Mouse (Mus musculus) heart, embryonic 15.5 days (tissue): ENCODE measurements around the gene Endog. TPM values are rescaled to one million over a fixed set of nuclear protein-coding genes. Genes with fewer than 3 reads are reported as not detected.

ENCODE experiments used
- ATAC-seq: fragments of 200-750 bp; cut with Nextera tagmentation; replicated peaks from 2 replicates; pipeline ENCODE4 v1.8.0; 2017; ENCODE audit warnings: low read depth, moderate TSS enrichment; ENCODE audit not compliant: insufficient number of reproducible peaks, insufficient read depth, low FRiP score
- H3K27ac ChIP-seq: fragments of 300-500 bp; sonication (generic); 2 replicates; pipeline ENCODE4 v1.5.1; 2015; ENCODE audit warnings: mild to moderate bottlenecking, inconsistent platforms
- H3K27me3 ChIP-seq: fragments of 300-500 bp; sonication (generic); 2 replicates; pipeline ENCODE4 v1.6.1; 2015; ENCODE audit warnings: inconsistent platforms
- H3K36me3 ChIP-seq: fragments of 300-500 bp; sonication (generic); 2 replicates; pipeline ENCODE4 v1.6.1; 2015; ENCODE audit warnings: mild to moderate bottlenecking, inconsistent platforms
- H3K4me1 ChIP-seq: fragments of 300-500 bp; sonication (generic); replicated peaks from 2 replicates; pipeline ENCODE4 v1.6.1; 2015; ENCODE audit warnings: inconsistent platforms
- H3K4me2 ChIP-seq: fragments of 300-500 bp; sonication (generic); 2 replicates; pipeline ENCODE4 v1.6.1; 2015; ENCODE audit warnings: inconsistent platforms, mild to moderate bottlenecking, moderate library complexity
- H3K4me3 ChIP-seq: fragments of 300-500 bp; sonication (generic); 2 replicates; pipeline ENCODE4 v1.5.1; 2015; ENCODE audit warnings: mild to moderate bottlenecking, inconsistent platforms
- H3K9ac ChIP-seq: fragments of 300-500 bp; sonication (generic); 2 replicates; pipeline ENCODE4 v1.6.1; 2015; ENCODE audit warnings: mild to moderate bottlenecking, inconsistent platforms
- H3K9me3 ChIP-seq: fragments of 300-500 bp; sonication (generic); replicated peaks from 2 replicates; pipeline ENCODE4 v1.6.1; 2016; ENCODE audit warnings: inconsistent platforms
- WGBS: fragments of 180-500 bp; shearing (Covaris S2); methylation state at CpG from one replicate; pipeline ENCODE4 v1.1.7; 2015; ENCODE audit warnings: mixed read lengths; 5-methylcytosine and 5-hydroxymethylcytosine counted together
- polyA plus RNA-seq: library from polyadenylated mRNA; unstranded; fragments of >200 nt; fragmentation: Nextera tagmentation; extraction: Ambion mirVana; gene quantifications from 2 replicates; pipeline ENCODE4 v1.2.1, GENCODE M21; 2015

Endog gene
- polyA plus RNA-seq, 1 experiment from 2014 or later, result 35.1 TPM

DNA sequence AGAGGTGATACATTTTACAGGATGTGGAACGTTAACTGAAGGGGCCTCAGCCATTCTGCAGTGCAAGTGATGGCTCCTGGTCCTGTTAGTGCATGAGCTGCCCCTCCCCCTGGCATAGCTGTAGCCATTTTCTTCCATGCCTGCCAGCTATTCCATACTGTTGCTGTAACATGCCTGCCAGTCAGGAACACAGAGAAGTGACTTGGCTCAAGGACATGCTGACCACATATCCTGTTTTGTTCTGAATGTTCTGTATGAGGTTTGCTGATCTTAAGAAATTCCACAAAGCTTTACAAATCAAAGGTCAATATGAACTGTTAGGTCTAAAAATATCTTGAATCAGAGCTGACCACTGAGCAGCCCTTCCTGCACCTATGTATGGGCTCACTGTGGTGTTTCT lies 41.7 kb downstream of the Endog start:
- Histone ChIP-seq H3K9me3 (no peaks in the 10 kb centered on the region), H3K27me3 (no peaks in the 10 kb centered on the region), H3K9ac (no peak overlapping the region), H3K4me3 (no peak overlapping the region), H3K4me1 (no peaks in the 10 kb centered on the region), H3K36me3 (no peaks in the 10 kb centered on the region), H3K27ac (no peak overlapping the region), H3K4me2 (no peak overlapping the region)
- 74% methylated on average over 1 of the region's 1 CpGs for WGBS
- no peak for ATAC-seq

DNA sequence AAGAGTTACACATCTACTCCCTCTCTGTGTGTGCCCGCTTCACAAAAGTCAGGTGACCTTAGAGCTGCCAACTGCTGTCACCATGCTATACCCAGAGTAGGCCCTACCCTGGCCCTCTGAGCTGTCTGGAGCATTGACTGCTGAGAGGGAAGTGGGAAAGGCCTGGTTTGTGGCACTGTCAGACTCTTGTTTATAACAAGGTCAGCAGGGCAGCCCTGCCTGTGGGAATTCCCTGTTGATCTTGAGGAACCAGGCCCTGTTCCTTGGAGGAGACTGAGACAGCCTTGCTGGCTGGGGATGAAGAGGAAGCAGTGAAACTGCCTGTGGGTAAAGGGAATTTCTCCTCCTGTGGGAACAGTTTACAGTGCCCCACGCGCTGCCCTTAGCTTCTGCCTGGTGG lies 43.5 kb downstream of the Endog start:
- Histone ChIP-seq H3K9me3 (no peaks in the 10 kb centered on the region), H3K9ac (no peak overlapping the region), H3K4me1 (no peaks in the 10 kb centered on the region), H3K4me3 (no peak overlapping the region), H3K36me3 (no peaks in the 10 kb centered on the region), H3K27ac (no peak overlapping the region), H3K4me2 (no peak overlapping the region), H3K27me3 (no peaks in the 10 kb centered on the region)
- no peak for ATAC-seq
- 89% methylated on average over 3 of the region's 3 CpGs for WGBS

GRCm38 (mm10) chr2:30215493-30215892 lies 44.2 kb downstream of the Endog start:
- no peak overlapping the region for H3K27ac ChIP-seq

GRCm38 (mm10) chr2:30216293-30216692 lies 45.0 kb downstream of the Endog start:
- Histone ChIP-seq H3K9ac (no peak overlapping the region), H3K9me3 (no peaks in the 10 kb centered on the region), H3K27ac (no peak overlapping the region), H3K4me3 (no peak overlapping the region), H3K36me3 (no peaks in the 10 kb centered on the region), H3K4me1 (no peaks in the 10 kb centered on the region), H3K27me3 (no peaks in the 10 kb centered on the region), H3K4me2 (no peak overlapping the region)
- 93% methylated on average over 5 of the region's 5 CpGs for WGBS
- ATAC-seq, result no peak

More at GRCm38 (mm10) chr2:30215493-30215892, 44.2 kb downstream of the Endog start:
- WGBS, result 68% methylated on average over 6 of the region's 6 CpGs
- no peak overlapping the region for H3K9ac ChIP-seq
- no peaks in the 10 kb centered on the region for H3K36me3 ChIP-seq
- H3K4me1 ChIP-seq, result no peaks in the 10 kb centered on the region
- H3K9me3 ChIP-seq, result no peaks in the 10 kb centered on the region
- H3K4me3 ChIP-seq, result no peak overlapping the region
- H3K4me2 ChIP-seq, result no peak overlapping the region
- H3K27me3 ChIP-seq, result no peaks in the 10 kb centered on the region
- ATAC-seq, result no peak

Other genes with a start within 250 kb of the Endog start
- 34.2 and 41.2 TPM in 2 replicates for gene Gle1, start 236.1 kb upstream of the Endog start, polyA plus RNA-seq
- gene Sptan1, start 205.9 kb upstream of the Endog start, polyA plus RNA-seq, result 81.7 and 104 TPM in 2 replicates
- gene Wdr34, start 122.6 kb upstream of the Endog start, polyA plus RNA-seq, result 18.7 and 25.0 TPM in 2 replicates
- 194 and 206 TPM in 2 replicates for gene Set, start 114.1 kb upstream of the Endog start, polyA plus RNA-seq
- 11.0 and 11.1 TPM in 2 replicates for gene Pkn3, start 93.8 kb upstream of the Endog start, polyA plus RNA-seq
- gene Zdhhc12, start 77.8 kb upstream of the Endog start, polyA plus RNA-seq, result 25.8 and 31.3 TPM in 2 replicates
- gene Zer1, start 46.9 kb upstream of the Endog start, polyA plus RNA-seq, result 5.0 and 6.8 TPM in 2 replicates
- 5.6 and 6.4 TPM in 2 replicates for gene Tbc1d13, start 37.7 kb upstream of the Endog start, polyA plus RNA-seq
- gene Spout1, start 7.0 kb downstream of the Endog start, polyA plus RNA-seq, result 27.3 and 36.3 TPM in 2 replicates
- 21.1 and 22.1 TPM in 2 replicates for gene Kyat1, start 34.4 kb downstream of the Endog start, polyA plus RNA-seq
- gene Lrrc8a, start 66.2 kb downstream of the Endog start, polyA plus RNA-seq, result 37.7 and 40.0 TPM in 2 replicates
- 0.33 and 0.38 TPM in 2 replicates for gene Gm28035, start 69.1 kb downstream of the Endog start, polyA plus RNA-seq
- gene Phyhd1, start 94.7 kb downstream of the Endog start, polyA plus RNA-seq, result 8.4 and 10.1 TPM in 2 replicates
- gene Gm28038, start 109.5 kb downstream of the Endog start, polyA plus RNA-seq, result not detected in 2 replicates
- gene Dolk, start 114.8 kb downstream of the Endog start, polyA plus RNA-seq, result 26.9 and 32.0 TPM in 2 replicates
- gene Nup188, start 114.9 kb downstream of the Endog start, polyA plus RNA-seq, result 15.8 and 23.4 TPM in 2 replicates
- gene Sh3glb2, start 187.8 kb downstream of the Endog start, polyA plus RNA-seq, result 105 and 140 TPM in 2 replicates
- 32.6 and 35.5 TPM in 2 replicates for gene Miga2, start 192.7 kb downstream of the Endog start, polyA plus RNA-seq
- 19.5 and 25.2 TPM in 2 replicates for gene Dolpp1, start 220.8 kb downstream of the Endog start, polyA plus RNA-seq
- gene Crat, start 244.3 kb downstream of the Endog start, polyA plus RNA-seq, result 108 and 109 TPM in 2 replicates
- gene Ptpa, start 244.5 kb downstream of the Endog start, polyA plus RNA-seq, result 102 and 119 TPM in 2 replicates